Mouse (Mus musculus) C2C12 (cell line): ENCODE data around the gene Trp73. TPM values are rescaled to one million over a fixed set of nuclear protein-coding genes. Genes with fewer than 3 reads are reported as not detected.
A peak's percentile ranks its signal among the peaks of the same experiment; 100 is the strongest.

ENCODE experiments used
- H3K27me3 ChIP-seq: one replicate; pipeline ENCODE4 v1.6.1; 2011; ENCODE audit not compliant: control insufficient read depth, insufficient read depth, insufficient read length
- H3K36me3 ChIP-seq: one replicate; pipeline ENCODE4 v1.6.1; 2011; ENCODE audit not compliant: control insufficient read depth, insufficient read depth
- H3K4me3 ChIP-seq: one replicate; pipeline ENCODE4 v1.5.1; 2011; ENCODE audit warnings: mild to moderate bottlenecking, control low read depth; ENCODE audit not compliant: poor library complexity, insufficient read depth, severe bottlenecking
- H3K79me2 ChIP-seq: one replicate; pipeline ENCODE4 v1.6.1; 2011; ENCODE audit not compliant: control insufficient read depth, insufficient read depth
- H3K79me3 ChIP-seq: one replicate; pipeline ENCODE4 v1.6.1; 2011; ENCODE audit warnings: low read depth, control low read depth
- H3ac ChIP-seq: one replicate; pipeline ENCODE3; 2011; ENCODE audit warnings: low read depth; ENCODE audit not compliant: control insufficient read depth, insufficient read length
- CEBPB ChIP-seq: IDR thresholded peaks from one replicate; pipeline ENCODE4 v1.6.1; 2011; ENCODE audit warnings: low read depth, mild to moderate bottlenecking, control low read depth, moderate library complexity
- CTCF ChIP-seq: IDR thresholded peaks from one replicate; pipeline ENCODE4 v1.5.1; 2011; ENCODE audit not compliant: control insufficient read depth, insufficient read depth, insufficient read length
- FOSL1 ChIP-seq: IDR thresholded peaks from one replicate; pipeline ENCODE4 v1.8.0; 2011; ENCODE audit warnings: mild to moderate bottlenecking, low read length; ENCODE audit not compliant: poor library complexity, insufficient read depth, severe bottlenecking
- MAX ChIP-seq: IDR thresholded peaks from one replicate; pipeline ENCODE4 v1.6.1; 2011; ENCODE audit warnings: mild to moderate bottlenecking, control low read depth
- MYOD1 ChIP-seq: IDR thresholded peaks from one replicate; pipeline ENCODE4 v1.6.1; 2011; ENCODE audit warnings: low read depth; ENCODE audit not compliant: control insufficient read depth, insufficient read length
- MYOG ChIP-seq: IDR thresholded peaks from one replicate; pipeline ENCODE4 v1.6.1; 2011; ENCODE audit not compliant: control insufficient read depth, insufficient read length; ENCODE audit errors: extremely low read depth
- USF1 ChIP-seq: IDR thresholded peaks from one replicate; pipeline ENCODE4 v1.6.1; 2011; ENCODE audit warnings: low read depth, mild to moderate bottlenecking, control low read depth, moderate library complexity
- polyA plus RNA-seq: library from polyadenylated mRNA; unstranded; fragments of >200 nt; fragmentation: generic; extraction: Trizol; gene quantifications from one replicate; pipeline ENCODE4 v1.2.1, GENCODE M21; 2012; ENCODE audit warnings: missing spikeins

The Trp73 gene
- polyA plus RNA-seq, 1 experiment = 0.01 TPM

DNA sequence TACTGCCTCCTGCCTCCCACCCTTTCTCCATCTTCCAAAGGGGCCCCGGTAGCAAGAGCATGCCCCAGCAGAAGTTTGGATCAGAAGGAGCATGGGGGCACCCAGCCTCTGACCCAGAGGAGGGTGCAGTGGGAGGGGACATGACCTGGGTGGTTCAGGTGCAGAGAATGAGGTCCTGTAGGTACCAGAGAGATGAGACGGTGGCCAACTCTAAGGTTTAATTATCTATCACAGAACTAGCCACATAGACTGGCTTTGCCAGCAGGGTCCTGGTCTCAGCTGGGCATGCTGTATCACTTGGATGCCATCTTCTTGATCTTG, 113.6 kb downstream of the Trp73 start:
- no peak overlapping the region for H3K4me3 ChIP-seq
- no peaks in the 10 kb centered on the region for H3K79me2 ChIP-seq
- H3K27me3 ChIP-seq = peaks cover 15% of the 10 kb centered on the region
- no peaks in the 10 kb centered on the region for H3K79me3 ChIP-seq
- TF ChIP-seq CEBPB (no peak), FOSL1 (no peak), MAX (no peak), MYOD1 (no peak), USF1 (no peak), CTCF (no peak), MYOG (no peak)
- no peak overlapping the region for H3ac ChIP-seq
- peaks cover 3% of the 10 kb centered on the region for H3K36me3 ChIP-seq

DNA sequence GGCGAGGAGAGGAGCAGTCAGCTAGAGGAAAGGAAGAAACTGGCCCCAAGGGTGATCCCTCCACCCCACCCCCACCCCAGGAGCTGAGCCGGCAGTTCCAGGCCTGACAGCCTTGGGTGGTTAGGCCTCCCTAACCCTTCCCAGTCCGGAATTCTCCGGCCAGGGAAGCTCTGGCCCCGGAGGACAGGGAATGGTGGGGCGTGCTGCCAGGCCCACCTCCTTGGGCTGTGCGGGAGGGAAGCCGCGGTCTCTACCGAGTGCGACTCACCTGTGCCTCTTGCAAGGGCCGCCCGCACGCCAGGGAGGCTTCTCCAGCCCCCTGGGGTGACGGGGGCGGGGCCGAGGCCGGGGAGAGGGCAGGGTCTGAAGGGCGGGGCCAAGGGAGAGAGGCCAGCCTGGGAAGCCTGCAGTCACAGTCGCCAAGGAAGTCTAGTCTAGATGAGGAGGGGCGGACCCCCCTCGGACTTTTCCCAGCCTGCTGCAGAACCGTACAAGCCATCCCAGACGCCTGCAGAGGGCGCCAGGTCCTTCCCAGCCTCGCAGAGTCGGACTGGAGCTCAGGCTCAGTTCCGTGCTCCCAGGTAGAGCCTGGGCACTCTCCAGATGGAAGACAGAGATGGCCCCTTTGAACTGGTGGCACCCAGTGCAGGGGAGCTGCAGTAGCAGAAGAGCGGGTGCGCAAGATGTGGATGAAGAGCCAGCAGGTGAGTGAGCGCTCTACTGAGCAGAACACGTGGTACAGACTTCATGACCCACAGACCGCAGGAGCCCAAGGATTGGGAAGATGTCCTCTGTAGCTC, 114.2 kb downstream of the Trp73 start, which contains the start of gene Smim1:
Smim1 (minus strand) TSS at position 590 of the 800 bp plus-strand sequence.
- H3ac ChIP-seq = no peak within 1 kb of the TSS
- H3K27me3 ChIP-seq = peaks cover 10% of the 10 kb centered on the region
- no peaks in the 10 kb centered on the region for H3K79me2 ChIP-seq
- no peak for TF ChIP-seq MYOG
- peak; percentile 44 for TF ChIP-seq CTCF
- peaks cover 8% of the 10 kb centered on the region for H3K36me3 ChIP-seq
- no peak within 1 kb of the TSS for H3K4me3 ChIP-seq
- H3K79me3 ChIP-seq = no peaks in the 10 kb centered on the region

DNA sequence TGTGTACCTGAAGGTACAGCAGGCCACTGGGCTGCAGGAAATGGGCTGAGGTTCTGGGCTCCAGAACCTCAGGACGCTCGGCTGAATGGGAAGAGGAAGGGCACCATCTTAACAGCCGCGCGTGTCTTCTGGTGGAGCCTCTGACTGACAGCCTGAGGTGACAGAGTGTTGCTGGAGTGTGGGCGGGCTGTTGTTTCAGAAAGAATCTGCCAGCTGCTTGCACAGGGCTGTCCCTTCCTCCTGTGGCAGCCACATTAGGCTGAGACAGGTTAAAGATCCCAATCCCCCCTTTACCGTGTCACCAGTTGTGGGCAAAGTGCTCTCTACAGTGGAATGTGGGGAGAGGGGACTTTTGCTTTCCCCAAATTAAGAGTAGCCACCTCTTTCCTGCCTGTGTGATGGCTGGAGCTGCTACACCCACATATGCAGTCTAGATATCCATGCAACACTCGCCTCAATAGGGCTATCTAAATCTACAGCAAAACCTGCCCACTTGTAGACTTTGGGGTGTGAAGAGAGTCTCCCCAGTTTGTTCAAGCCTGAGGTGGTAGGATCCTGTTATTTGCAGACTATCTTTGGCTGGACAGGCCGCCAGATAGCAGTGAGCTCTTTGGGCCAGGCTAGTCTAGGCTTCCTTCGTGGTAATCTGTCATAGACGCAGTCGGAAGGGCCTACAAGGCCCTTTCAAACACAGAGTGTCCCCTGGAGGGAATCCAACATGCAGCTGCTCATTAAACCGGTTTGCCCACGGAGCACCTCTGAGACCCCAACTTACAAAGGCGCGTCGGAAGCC, 115.1 kb downstream of the Trp73 start:
- Histone ChIP-seq H3K27me3 (peaks cover 5% of the 10 kb centered on the region), H3K4me3 (no peak overlapping the region), H3K79me2 (no peaks in the 10 kb centered on the region), H3K79me3 (no peaks in the 10 kb centered on the region), H3ac (no peak overlapping the region), H3K36me3 (peaks cover 16% of the 10 kb centered on the region)
- TF ChIP-seq FOSL1 (no peak), USF1 (no peak), CEBPB (no peak), MAX (no peak), MYOD1 (no peak), MYOG (no peak), CTCF (no peak)

DNA sequence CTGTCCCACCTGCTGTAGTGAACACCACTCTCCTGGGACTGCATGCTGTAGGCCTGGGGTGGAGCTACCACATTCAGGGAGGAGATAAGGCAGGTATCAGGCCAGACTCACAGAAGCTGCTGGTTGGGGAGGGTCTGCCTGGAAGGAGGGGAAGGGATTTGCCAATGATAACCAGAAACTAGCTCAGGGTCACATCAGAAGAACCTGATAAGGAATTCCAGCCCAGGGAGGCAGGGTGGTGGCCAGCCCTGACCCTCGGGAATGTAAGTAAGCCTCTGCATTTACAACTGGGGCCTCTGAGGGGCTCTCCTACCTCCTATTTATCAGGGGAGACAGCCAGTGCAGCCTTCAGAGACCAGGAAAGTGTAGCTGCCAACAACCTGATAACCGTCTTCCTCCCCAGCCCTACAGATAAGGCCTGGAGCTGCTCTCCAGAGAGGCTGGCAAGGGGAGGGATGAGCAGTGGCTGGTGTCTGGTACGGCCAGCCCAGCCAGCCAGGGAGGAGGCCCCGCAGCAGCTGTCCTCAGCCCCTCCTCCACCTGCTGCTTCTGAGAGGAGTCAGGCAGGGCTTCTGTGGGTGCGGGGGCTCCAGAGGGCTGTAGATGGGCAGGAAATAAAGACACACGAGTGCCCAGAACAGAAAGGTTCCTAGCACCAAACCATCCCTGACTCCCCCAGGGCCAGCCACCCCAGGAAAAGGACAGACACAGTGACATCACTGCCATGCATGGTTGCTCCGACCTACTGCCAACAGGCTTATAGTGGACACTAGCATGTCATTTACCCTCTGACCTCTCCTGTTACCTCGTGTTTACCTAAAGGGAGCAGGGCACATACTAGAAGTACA, 116.0 kb downstream of the Trp73 start:
- TF ChIP-seq FOSL1 (no peak), USF1 (no peak), MAX (no peak), CTCF (no peak), CEBPB (no peak), MYOD1 (no peak), MYOG (no peak)
- Histone ChIP-seq H3K4me3 (no peak overlapping the region), H3ac (no peak overlapping the region), H3K79me2 (no peaks in the 10 kb centered on the region), H3K36me3 (peaks cover 26% of the 10 kb centered on the region), H3K27me3 (peaks cover 5% of the 10 kb centered on the region), H3K79me3 (no peaks in the 10 kb centered on the region)

DNA sequence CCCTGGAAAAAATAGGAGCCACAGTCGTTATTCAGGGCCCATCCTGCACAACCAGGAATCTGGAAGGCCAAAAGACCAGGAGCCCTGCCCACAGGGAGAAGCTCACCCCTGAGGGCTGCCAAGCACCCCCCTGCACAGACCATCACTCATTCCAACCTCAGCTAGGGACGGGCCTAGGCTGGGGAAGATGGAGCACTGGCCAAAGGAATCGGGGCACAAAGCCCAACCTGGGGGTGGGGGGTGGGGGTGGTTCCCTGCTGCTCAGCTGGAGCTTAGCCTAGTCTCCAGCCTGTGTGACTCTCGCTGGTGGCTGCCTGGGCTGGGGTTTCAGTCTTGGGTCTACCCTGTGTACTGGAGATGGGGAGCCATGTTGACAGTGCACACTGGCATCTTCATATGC, 117.2 kb downstream of the Trp73 start:
- H3K79me3 ChIP-seq = no peaks in the 10 kb centered on the region
- TF ChIP-seq MYOG (no peak), USF1 (no peak), MYOD1 (no peak), CTCF (no peak), MAX (no peak), FOSL1 (no peak), CEBPB (no peak)
- no peaks in the 10 kb centered on the region for H3K79me2 ChIP-seq
- no peak overlapping the region for H3K4me3 ChIP-seq
- H3ac ChIP-seq = no peak overlapping the region
- H3K36me3 ChIP-seq = peaks cover 31% of the 10 kb centered on the region
- H3K27me3 ChIP-seq = peaks cover 5% of the 10 kb centered on the region
